Mouse (Mus musculus): ENCODE results near the gene Nfic.

Nfic gene

DNA sequence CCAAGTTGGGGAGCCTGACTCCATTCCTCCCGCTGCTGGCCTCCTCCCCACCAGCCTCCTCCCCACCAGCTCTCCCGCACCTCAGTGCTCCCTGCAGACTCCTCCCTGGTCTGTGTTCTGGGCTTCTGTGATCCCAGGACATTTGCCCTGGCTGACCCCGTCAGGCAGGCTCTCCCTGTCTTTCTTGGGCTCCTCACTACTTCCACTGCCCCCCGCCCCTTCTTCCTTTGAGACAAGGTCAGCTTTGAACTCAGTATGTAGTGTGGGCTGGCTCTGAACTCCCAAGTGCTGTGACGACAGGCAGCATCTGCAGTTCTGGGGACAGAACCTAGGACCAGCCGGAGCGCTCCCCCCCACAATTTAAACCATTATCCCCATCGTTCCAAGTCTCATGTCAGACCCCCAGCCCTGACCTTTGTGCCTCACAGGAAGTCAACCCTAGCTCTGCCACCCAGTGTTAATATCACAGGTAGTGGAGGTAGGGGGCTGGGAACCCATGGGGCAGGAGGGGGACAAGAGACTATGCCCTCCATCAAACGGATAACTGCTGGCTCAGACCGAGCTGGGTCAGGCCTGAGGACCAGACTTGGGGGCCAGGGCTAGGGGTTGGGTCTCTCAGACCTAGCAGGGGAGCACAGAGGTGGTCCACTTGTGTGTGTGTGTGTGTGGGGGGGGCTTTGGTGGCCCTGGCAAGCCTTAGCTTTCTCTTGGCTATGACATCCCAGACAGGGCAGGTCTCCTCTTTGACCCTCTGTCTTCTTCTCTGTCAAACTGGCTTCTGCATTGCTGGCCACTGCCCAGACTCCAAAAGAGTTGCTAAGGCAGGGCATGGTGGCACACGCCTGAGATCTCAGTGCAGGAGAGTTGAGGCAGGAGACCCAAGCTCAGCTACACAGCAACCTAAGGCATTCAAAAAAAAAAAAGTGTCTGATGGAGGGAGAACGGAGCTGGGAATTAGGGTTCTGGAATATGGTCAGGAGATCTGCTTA is 37.9 kb downstream of the Nfic start:
- no peak for DNase-seq (ENCODE audit: low read depth)

DNA sequence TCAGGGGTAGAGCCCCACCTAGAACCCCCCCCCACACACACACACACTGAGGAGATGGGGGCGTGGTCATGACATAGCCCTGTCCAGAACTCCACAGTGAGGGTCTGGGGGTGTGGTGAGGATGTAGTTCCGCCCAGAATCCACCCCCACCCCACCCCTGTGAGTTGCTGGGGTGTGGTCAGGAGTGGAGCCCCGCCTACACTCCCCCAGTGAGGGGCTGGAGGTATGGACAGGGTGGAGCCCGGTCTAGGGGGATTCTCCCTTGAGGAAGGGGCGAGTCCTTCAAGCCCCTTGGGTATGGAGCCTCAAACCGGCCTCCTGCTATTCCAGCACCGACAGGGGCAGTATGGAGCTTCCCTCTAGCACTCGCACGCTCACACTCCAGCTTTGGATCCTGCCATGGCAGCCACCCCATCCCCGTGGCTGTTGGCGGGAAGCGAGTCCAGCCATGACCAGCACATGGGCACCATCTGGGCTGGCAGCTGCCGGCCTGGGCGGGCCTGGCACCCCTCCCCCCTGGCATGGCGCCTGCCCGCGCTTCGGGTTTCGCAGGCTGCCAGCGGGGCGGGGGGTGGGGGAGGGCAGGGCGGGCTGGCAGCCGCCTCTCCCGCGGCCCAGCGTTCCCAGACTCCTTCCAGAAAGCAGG is 38.7 kb downstream of the Nfic start:
- no peak for DNase-seq (ENCODE audit: low read depth)

DNA sequence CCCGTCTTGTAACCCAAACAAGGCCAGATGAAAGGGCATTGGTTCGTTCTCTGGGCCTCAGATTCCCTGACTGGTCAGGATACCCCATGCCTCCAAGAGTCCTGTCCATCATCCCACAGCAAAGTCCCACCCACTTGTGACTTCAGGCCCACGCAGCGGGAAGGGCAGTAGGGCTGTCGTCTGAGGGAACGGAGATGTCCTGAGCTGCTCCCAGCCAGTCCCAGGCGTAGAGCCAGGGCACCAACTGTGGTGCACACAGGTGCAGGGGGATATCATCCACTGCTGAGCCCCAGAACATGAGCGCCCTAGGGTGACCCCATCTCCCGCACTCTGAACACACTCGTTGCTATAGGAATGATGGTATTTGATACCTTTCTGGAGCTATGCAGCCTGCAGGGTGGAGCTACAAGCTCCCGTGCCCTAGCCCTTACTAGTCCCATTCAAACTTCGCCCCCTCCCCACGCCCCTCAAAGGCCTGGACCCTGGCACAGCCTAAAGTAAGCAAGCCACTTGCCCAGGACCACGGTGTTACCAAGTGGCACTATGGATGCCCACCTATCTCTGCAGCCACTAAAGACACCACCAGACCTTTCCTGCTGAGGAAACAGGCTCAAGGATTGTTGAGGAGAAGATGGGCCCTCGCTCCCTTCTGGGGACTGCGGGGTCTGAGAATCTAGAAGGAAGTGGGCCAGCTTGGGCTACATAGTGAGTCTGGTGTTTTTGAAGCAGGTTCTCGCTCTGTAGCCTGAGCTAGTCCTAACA is 39.7 kb downstream of the Nfic start:
- DNase-seq (ENCODE audit: low read depth) = no peak

DNA sequence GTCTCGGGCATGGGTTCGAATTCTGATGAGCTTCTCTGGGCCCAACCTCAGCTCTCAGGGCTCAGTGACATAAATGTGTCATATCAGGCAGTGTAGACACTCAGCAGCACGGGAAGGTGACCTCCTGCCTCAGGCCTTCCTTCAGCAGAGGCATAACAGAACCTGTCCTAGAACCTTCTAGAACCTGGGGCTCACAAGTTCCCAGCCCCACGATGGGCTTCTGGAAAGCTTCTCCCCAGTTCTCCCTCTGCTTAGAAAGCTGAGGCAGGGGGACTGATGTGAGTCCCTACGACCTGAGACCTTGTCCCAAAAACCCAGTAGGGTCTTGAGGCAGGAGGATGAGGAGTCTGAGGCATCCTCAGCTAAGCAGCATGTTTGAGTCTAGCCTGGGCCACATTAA is 40.3 kb downstream of the Nfic start:
- DNase-seq (ENCODE audit: low read depth) = no peak

DNA sequence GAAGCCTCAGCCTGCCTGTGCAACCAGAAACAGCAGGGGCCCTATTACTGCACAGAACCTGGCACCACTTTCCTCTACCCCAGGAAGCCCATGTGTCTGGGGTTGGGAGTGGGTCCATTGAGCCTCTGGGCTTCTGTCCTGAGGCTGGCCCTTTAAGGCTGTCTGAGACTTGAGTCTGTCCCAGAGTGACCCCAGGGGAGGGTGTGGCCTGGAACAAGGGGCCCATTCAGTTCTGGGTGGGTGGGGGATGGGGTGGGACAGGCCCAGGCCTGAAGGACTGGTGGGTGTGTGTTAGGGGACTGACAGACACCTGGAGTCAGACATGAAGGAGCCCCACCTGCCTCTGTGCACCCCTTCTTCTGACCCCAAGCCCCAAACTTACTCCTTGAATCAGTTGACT is 40.8 kb downstream of the Nfic start:
- no peak for DNase-seq (ENCODE audit: low read depth)

DNA sequence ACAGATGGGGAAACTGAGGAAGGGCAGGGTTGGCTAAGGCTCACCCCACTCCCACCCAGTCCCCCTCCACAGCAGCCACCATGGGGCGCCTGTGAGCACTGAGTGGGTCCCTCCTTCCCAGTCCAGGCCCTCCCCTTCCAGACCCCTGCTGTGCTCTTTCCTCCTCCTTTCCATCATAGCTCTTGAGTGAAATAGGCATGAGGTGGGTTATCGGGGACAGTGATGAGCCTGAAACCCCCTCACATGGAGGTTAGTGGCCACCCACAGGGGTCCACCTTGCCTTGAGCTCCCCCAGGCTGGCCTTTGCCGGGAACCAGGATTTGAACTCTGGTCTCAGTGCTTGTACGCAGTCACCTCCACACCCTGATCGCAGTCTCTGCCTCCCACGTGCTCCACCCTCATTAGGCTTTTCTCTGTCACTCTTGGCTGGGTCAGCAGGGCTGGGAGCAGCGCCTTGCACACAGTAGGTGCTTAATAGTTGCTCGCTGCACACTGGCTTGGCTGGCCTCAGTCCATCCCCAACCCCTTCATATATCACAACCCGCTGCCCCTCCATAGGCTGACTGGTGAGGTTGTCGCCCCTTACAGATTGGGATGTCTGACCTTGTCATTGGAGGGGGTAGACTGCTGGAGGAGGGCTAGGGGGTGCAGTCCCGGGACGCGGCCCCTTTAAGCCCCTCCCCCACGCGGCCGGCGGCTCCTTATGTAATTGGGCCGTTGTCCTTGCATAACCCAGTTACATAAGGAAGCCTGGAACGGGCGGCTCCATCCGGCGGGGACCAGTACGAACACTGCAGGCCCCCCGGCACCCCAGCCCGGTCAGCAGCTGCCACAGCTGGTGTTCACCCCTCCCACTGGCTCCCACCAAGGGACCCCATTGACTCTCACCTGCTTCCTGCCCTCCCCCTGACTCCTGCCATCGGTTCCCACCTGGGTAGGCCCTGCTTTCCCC is 41.8 kb downstream of the Nfic start:
- DNase-seq (ENCODE audit: low read depth) = no peak

DNA sequence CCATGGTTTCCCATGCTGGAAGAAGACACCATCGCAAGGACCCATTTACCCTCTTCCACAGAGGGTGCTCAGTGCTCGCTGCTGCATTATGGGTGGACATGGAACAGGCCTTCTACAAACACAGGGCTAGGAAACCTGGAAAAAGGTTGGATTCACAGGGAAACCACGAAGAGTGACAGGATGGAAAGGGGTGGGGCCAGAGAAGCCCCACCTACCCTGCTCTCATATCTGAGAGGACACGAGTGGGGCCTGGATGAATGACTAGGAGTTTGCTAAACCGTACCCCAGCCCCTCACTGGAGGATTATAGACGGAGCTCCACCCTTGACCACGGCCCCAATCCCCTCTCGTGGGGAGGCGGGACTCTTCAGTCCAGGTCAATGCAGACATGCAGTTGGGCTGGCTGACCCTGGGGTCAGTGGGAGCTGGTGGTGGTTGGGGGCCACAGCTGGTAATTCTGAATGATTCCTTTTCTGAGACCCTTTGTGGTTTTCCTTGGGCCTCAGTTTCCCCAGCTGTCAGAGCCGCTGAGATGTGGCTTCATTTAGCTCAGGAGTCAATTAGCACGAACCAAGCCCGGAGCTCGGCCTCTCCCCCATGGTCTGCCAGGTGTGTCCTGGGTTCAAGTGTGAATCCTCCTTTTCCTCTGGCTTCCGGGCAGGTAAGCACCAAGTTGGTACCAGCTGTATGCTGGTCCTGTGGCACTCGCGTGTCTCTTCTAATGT is 42.7 kb downstream of the Nfic start:
- no peak for DNase-seq (ENCODE audit: low read depth)

DNA sequence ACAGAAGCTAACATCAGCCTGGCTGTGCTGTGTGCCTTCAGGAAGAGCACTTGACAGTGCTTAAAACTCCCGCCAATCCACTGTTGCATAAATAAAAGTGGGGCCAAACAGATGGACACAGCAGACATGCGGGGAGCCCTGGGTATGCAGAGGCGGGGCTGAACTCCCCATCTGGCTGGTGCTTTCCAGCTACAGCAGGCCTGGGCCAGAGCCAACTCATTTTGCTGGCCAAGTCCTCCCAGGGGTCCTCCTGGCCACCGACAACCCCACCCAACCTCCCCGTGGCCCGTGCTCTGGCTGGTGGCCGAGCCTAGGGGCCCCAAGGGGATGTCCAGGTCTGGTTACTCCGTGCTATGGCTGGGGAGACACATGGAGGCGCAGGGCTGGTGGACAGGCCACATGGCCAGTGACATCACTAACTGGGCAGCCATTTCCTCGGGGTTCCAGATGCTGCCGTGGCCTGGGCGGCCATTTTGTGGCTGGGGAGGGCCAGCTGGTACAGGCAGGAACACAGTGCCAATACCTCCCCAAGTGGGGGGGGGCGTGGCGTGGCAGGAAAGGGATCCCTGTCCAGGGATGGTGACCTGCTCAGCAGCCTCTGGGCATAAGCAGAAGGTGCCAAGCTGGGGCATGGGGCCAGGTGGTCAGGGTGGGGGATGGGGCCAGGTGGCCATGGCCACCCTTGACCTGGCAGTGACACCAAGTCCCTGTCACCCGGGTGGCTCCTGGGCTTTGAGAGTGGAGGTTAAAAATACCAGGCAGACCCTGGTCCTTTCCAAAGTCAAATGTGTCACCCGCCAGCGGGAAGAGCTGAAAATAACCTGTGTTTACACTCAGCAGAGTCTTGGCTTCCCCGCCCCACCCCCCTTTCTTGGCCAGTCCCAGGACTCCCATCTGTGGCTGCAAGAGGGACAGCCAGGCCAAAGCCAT is 43.7 kb downstream of the Nfic start:
- no peak for DNase-seq (ENCODE audit: low read depth)

DNA sequence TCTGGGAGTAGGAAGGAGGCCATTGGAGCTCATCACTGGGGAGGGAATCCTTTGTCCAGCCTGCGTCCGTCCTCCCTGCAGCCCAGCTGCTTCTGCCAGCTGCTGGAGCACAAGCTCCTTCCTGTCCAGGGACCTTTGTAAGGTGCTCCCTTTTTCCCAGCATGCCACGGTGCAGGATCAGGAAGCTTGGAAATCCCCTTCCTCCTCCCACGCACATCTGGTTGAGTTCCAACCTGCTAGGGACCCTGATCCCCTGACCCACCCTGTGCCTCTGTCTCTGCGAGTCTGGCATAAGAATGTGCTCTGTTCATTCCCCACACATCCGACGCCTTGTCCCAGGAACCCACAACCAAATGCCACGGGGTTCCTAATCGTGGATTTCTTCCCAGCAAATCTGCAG is 44.5 kb downstream of the Nfic start:
- no peak for DNase-seq (ENCODE audit: low read depth)

DNA sequence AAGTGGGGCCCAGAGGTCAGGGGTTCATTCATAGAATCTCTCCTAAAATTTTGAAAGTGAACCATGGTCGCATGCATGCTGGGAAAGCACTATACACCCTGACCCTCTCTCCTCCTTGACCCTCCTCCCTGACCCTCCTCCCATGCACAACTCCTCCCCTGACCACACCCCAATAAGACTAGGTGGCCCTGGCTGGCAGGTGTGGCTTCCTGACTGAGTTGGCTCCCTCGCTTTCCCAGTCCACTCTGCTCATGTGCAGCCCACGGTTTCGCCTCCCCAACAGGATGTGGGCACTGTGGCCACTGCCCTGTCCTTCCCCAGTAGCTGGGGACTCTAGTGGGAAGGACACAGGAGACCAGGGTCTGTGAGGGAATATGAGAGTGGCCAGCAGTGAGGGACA is 45.1 kb downstream of the Nfic start:
- DNase-seq (ENCODE audit: low read depth) = no peak

DNA sequence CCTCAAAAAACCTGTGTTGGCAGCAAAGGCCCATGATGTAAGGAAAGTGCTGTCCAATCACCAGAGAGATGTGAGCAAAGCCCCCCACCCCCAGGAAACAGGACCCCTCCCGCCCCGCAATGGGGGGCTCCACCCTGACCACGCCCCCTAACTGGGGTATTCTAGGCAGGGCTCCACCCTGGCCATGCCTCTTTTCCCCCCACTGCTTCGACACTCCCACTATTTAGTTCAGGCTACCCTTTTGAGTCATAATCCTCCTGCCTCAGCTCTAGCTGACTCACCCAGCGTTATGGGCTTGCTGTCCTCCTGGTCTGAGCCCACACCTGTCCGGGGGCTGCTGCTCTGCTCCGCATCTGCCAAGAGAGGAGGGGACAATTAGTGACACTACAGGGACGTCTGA is 46.1 kb downstream of the Nfic start:
- no peak for DNase-seq (ENCODE audit: low read depth)

DNA sequence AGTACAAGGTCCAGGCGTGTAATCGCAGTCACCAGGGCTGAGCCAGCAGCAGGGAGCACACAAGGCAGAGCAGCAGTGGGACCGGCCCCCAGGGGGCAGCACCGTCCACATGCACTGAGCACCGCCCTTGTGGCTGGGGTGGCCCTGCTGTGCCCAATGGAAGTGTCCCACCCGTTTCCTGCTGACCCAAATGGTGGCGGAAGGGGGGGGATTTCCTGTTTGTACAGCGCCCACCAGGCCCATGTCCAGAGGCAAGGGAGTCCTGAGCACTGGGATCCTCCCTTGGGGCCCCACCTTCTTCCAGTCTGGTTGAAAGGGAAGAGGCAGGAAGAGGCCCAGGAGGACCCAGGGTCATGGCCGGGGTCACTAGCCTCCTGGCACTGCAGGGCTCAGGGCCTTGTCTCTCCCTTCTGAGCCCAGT is 46.6 kb downstream of the Nfic start:
- peak; percentile 76 for DNase-seq (ENCODE audit: low read depth)

DNA sequence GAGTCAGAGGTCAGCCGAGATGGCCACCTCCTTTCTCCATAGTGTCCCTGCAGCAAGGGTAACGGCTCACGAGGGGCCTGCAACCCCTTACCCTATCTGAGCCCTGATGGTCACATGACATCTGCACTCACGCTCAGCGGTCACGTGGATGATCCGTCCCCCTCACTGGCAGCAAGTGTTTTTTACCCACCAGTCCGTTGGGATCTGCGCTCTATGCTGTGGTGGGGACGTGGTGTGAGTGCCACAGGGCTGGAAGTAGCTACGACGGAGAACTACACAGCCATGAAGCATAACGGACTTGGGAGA is 47.1 kb downstream of the Nfic start:
- no peak for DNase-seq (ENCODE audit: low read depth)

DNA sequence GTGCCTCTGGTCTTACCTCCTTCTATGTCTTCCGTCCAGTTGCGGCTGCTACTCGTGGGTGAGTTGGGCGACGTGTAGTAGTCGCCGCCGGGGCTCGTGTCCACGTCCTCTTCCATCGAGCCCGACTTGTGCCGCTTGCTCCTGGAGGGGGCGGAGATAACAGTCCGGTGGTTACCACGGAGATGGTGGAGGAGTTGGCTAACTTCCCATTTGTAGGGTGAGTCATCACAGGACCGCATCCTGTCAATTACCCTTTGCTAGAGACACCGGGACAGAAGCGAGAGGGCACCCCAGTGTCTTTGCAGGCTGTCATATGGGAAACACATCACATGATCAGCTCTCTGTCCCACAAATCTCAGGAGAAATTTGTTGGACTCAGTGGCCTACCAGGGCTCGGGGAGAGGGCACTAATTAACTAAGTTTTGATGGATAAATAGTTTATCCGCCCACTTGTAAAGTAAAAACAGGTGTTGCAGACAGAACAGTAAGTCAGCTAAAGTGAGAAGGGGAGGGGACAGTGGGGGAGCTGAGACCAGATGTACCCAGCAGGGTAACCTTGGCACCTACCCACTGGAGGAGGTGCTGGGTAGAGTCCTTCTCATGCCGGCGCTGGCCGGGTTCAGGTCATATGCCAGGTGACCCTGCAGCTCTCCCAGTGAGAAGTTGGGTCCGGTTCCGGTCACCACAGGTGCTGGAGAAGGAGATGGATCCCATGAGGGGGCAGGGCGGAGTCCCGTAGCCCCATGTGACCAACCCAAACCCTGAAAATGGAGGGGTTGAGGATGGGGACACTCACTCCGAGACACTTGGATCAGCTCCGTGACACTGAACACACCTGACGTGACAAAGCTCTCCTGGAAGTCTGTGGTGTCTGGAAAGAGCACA is 47.7 kb downstream of the Nfic start:
- DNase-seq (ENCODE audit: low read depth) = peak; percentile 58

DNA sequence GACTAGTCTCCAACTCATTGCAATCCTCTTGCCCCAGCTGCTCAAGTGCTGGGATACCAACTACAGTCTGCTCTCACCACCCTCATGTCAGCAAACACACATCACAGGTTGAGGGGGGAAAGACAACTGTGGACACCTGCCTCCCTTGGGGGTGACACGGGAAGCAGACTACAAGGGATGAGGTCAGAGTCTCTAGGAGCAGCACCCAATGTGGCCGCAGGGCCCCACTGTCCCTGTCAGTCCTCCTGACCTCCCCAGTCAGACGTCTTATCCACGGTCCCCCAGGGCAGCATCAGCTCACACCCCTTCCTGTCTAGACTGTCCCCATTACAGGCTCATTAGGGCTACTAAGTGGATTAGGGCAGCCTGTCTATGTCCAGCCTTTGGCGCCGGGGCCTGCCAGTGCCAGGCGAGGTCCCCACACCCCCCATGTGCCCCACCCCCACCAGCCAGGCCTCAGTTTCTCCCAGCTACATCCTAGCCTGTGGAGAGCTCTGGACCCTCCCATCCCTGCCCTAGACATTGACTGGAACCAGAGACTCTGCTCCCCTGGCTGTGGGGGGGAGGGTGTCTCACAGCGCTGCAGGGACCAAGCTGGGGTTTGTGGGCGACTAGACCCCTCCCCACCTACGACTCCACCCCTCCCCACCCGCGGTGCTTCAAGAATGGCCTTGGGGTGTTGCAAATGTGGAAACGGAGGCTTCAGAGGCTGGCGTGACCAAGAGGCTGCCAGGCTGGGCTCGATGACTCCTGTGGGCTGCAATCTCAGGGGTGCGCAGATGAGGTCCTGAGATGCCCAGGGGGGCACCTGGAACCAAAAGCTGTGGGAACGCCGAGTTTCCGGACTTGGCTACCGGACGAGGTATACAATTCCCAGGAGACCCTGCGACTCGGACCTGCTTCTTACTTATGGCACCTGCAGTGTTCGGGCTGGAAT is 48.7 kb downstream of the Nfic start:
- DNase-seq (ENCODE audit: low read depth) = no peak

DNA sequence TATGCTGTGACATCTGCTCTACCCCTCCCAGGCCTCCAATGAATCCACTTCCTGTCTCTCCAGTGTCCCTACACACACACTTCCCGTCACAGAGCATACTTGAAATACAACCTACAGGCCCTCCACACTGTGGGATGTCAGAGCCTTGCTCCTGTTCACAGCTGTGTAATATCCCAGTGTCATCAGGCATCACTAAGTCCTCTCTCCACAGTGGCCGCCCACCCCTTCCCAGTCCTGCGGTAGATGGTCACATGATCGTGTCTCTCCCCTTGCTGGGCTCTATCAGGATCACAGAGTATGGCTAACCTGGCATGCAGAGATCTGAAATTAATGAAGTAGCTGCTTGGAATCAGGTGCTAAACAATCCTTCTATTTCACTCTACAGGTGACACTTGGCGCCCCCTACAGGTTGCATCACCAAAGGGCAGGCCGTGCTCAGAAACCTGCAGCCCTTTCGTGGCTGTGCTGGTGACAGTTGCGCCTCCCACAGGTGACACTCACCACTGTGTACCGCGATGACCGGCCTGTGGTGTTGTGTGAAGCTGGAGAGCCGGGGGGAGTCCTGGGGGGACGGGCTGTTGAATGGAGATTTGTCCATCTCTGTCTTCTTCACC is 49.7 kb downstream of the Nfic start:
- no peak for DNase-seq (ENCODE audit: low read depth)

DNA sequence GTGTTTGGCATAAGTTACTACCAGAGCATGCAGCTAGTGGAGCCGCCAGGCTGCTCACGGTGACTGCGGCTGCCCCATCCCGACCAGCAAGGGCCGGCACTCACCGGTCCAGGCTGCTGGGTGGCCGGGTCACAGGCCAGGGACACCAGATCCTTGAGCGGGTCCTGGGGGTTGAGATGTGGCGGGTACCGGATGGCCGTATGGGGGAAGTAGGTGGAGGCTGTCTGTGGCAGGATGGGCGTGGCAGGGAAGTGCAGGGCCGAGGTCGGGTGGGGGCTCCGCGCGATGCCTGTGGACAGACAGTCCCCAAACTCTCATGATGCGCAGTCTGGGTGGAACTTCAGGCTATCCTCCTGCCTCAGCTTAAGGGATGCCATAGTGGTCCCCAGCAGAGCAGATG is 50.7 kb downstream of the Nfic start:
- no peak for DNase-seq (ENCODE audit: low read depth)
